Mouse (Mus musculus) small intestine, adult 2 months (tissue): ENCODE results near the gene Mitf. TPM values are rescaled to one million over a fixed set of nuclear protein-coding genes. Genes with fewer than 3 reads are reported as not detected.

Source experiments
- H3K27ac ChIP-seq: fragments of 200-500 bp; 2 replicates; pipeline ENCODE4 v1.5.1; 2012; ENCODE audit warnings: low read depth, low read length, control low read depth, inconsistent platforms; ENCODE audit not compliant: insufficient read depth
- H3K27me3 ChIP-seq: fragments of 200-500 bp; 2 replicates; pipeline ENCODE4 v1.6.1; 2012; ENCODE audit warnings: mild to moderate bottlenecking, moderate library complexity, low read length, inconsistent platforms; ENCODE audit not compliant: control insufficient read depth, insufficient read depth
- H3K36me3 ChIP-seq: fragments of 200-500 bp; 2 replicates; pipeline ENCODE4 v1.6.1; 2012; ENCODE audit warnings: mild to moderate bottlenecking, low read length, control low read depth, inconsistent platforms; ENCODE audit not compliant: control insufficient read depth, insufficient read depth
- H3K4me1 ChIP-seq: fragments of 200-500 bp; 2 replicates; pipeline ENCODE4 v1.6.1; 2012; ENCODE audit warnings: low read length, inconsistent platforms, mixed read lengths; ENCODE audit not compliant: control insufficient read depth, insufficient read depth, insufficient read length
- H3K4me3 ChIP-seq: fragments of 200-500 bp; 2 replicates; pipeline ENCODE4 v1.5.1; 2012; ENCODE audit warnings: low read depth, mild to moderate bottlenecking, control low read depth, inconsistent platforms, low read length, moderate library complexity
- CTCF ChIP-seq: fragments of 200-500 bp; IDR thresholded peaks from 2 replicates; pipeline ENCODE4 v1.5.1; 2012; ENCODE audit warnings: low read depth, mild to moderate bottlenecking, control low read depth, inconsistent platforms, low read length, moderate library complexity, mixed read lengths; ENCODE audit not compliant: insufficient replicate concordance, insufficient read length; ENCODE audit errors: extremely low read depth
- POLR2A ChIP-seq: fragments of 200-500 bp; IDR thresholded peaks from 2 replicates; pipeline ENCODE4 v1.6.1; 2012; ENCODE audit warnings: low read depth, mild to moderate bottlenecking, control low read depth, inconsistent platforms, low read length, moderate library complexity
- WGBS: fragments of 180-500 bp; shearing (Covaris S2); methylation state at CpG from one replicate; pipeline ENCODE4 v1.1.7; 2018; 5-methylcytosine and 5-hydroxymethylcytosine counted together
- polyA plus RNA-seq: library from polyadenylated mRNA; depleted of rRNA; stranded (reverse); fragments of >200 nt; gene quantifications from 2 replicates; pipeline ENCODE4 v1.2.3, GENCODE M21; 2012

Gene Mitf
- polyA plus RNA-seq, 1 experiment: 0.63 TPM

- H3K36me3 ChIP-seq: no peaks in the 10 kb centered on the region
- 79% methylated on average over 5 of the region's 5 CpGs for WGBS
- H3K4me1 ChIP-seq: no peaks in the 10 kb centered on the region
- no peak overlapping the region for H3K4me3 ChIP-seq
- H3K27me3 ChIP-seq: no peaks in the 10 kb centered on the region
- no peak overlapping the region for H3K27ac ChIP-seq
- TF ChIP-seq CTCF (no peak), POLR2A (no peak)
Observed at GRCm38 (mm10) chr6:97781316-97781715, 25.5 kb upstream of the Mitf start.

- no peak overlapping the region for H3K4me3 ChIP-seq
- TF ChIP-seq POLR2A: no peak
- TF ChIP-seq CTCF: no peak
- H3K27ac ChIP-seq: no peak overlapping the region
- H3K36me3 ChIP-seq: no peaks in the 10 kb centered on the region
- WGBS: 89% methylated on average over 6 of the region's 6 CpGs
- H3K4me1 ChIP-seq: no peaks in the 10 kb centered on the region
- no peaks in the 10 kb centered on the region for H3K27me3 ChIP-seq
Observed at GRCm38 (mm10) chr6:97782291-97782690, 24.6 kb upstream of the Mitf start.

GRCm38 (mm10) chr6:97786871-97787270 is 20.0 kb upstream of the Mitf start:
- Histone ChIP-seq H3K27ac (no peak overlapping the region), H3K4me1 (no peaks in the 10 kb centered on the region), H3K4me3 (no peak overlapping the region), H3K36me3 (no peaks in the 10 kb centered on the region), H3K27me3 (no peaks in the 10 kb centered on the region)
- 73% methylated on average over 4 of the region's 4 CpGs for WGBS
- TF ChIP-seq POLR2A: no peak
- TF ChIP-seq CTCF: no peak

- Histone ChIP-seq H3K27me3 (no peaks in the 10 kb centered on the region), H3K36me3 (no peaks in the 10 kb centered on the region), H3K4me1 (no peaks in the 10 kb centered on the region), H3K4me3 (no peak overlapping the region), H3K27ac (no peak overlapping the region)
- WGBS: 72% methylated on average over 9 of the region's 9 CpGs
- TF ChIP-seq POLR2A: no peak
- no peak for TF ChIP-seq CTCF
Observed at GRCm38 (mm10) chr6:97788361-97788974, 18.4 kb upstream of the Mitf start.

GRCm38 (mm10) chr6:97789700-97790099 is 17.2 kb upstream of the Mitf start:
- Histone ChIP-seq H3K36me3 (no peaks in the 10 kb centered on the region), H3K4me3 (no peak overlapping the region), H3K27ac (no peak overlapping the region), H3K4me1 (no peaks in the 10 kb centered on the region), H3K27me3 (no peaks in the 10 kb centered on the region)
- TF ChIP-seq CTCF: no peak
- TF ChIP-seq POLR2A: no peak
- whole genome bisulfite sequencing: 69% methylated on average over 7 of the region's 7 CpGs

GRCm38 (mm10) chr6:97792104-97792503 is 14.7 kb upstream of the Mitf start:
- H3K27ac ChIP-seq: no peak overlapping the region
- no peak for TF ChIP-seq POLR2A
- no peak for TF ChIP-seq CTCF
- H3K36me3 ChIP-seq: no peaks in the 10 kb centered on the region
- H3K4me1 ChIP-seq: no peaks in the 10 kb centered on the region
- no peak overlapping the region for H3K4me3 ChIP-seq
- WGBS: 78% methylated on average over 1 of the region's 1 CpGs
- H3K27me3 ChIP-seq: no peaks in the 10 kb centered on the region

- WGBS: 44% methylated on average over 2 of the region's 2 CpGs
Observed at GRCm38 (mm10) chr6:97795175-97795574, 11.7 kb upstream of the Mitf start.

More at GRCm38 (mm10) chr6:97795175-97795574, 11.7 kb upstream of the Mitf start:
- H3K27ac ChIP-seq: no peak overlapping the region
- H3K27me3 ChIP-seq: no peaks in the 10 kb centered on the region
- H3K4me3 ChIP-seq: no peak overlapping the region
- no peak for TF ChIP-seq CTCF
- no peak for TF ChIP-seq POLR2A
- no peaks in the 10 kb centered on the region for H3K36me3 ChIP-seq
- no peaks in the 10 kb centered on the region for H3K4me1 ChIP-seq
